Comparison of ENCODE assay signal across 31 mouse cellular contexts in the genomic region with DNA sequence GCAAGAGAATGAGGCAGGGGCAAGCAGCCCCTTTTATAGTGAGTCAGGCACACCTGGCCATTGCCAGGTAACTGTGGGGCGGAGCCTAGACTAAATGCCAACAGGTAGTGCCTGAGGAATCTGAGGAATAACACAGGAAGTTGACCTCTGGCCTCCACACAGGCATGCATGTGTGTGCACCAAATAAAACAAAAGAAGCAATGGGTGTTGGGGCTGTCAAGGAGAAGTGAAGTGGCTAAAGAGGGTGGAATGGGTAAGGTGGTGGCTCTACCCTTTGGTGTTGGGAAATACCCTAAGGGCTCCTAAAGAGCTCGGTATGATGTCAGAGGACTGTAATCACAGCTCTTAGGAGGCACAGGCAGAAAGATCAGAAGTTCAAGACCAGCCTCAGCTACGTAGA. TPM values are rescaled to one million over a fixed set of nuclear protein-coding genes. Genes with fewer than 3 reads are reported as not detected.
"Had no signal": no experiment of that assay in that cellular context is flagged by ENCODE, and none has a peak within 500 bp of the region (broad histone marks: within the 10 kb centered on the region; RNA-seq: fewer than 3 reads in every experiment).

No protein-coding gene starts in this region.

- DNase-seq: kidney, adult 2 months; kidney, postnatal 25 days; layer of hippocampus, adult 9-11 months; liver; lung, embryonic 14.5 days; midbrain, embryonic 14.5 days; thymus, adult 18-20 months; thymus, postnatal 36 days had no signal

- H3K27me3 ChIP-seq: limb, embryonic 13.5 days; liver, embryonic 12.5 days; liver, embryonic 15.5 days had no signal

- H3K4me1 ChIP-seq: limb, embryonic 10.5 days; limb, embryonic 13.5 days; liver, embryonic 12.5 days; liver, embryonic 15.5 days had no signal

- H3K4me2 ChIP-seq: limb, embryonic 13.5 days; liver, embryonic 12.5 days; liver, embryonic 15.5 days; lung, embryonic 14.5 days; midbrain, embryonic 11.5 days had no signal

- H3K27ac ChIP-seq: kidney, postnatal 0 days; layer of hippocampus, adult 2 months; limb, embryonic 10.5 days; limb, embryonic 13.5 days; liver, embryonic 12.5 days; liver, embryonic 15.5 days had no signal

- H3K36me3 ChIP-seq: limb, embryonic 10.5 days; limb, embryonic 13.5 days; liver, embryonic 12.5 days; liver, embryonic 15.5 days had no signal

- H3K4me3 ChIP-seq: layer of hippocampus, adult 2 months; limb, embryonic 10.5 days; limb, embryonic 13.5 days; liver, embryonic 12.5 days; liver, embryonic 15.5 days had no signal

- H3K9me3 ChIP-seq: limb, embryonic 10.5 days; liver, embryonic 12.5 days; liver, embryonic 15.5 days had no signal

- H3K9ac ChIP-seq: limb, embryonic 13.5 days; liver, embryonic 12.5 days; liver, embryonic 15.5 days; lung, embryonic 14.5 days had no signal

- ATAC-seq: intestine, postnatal 0 days; liver, embryonic 12.5 days had no signal

RNA-seq across cellular contexts. Expression of a gene that starts 32.2 kb away (rescaled TPM):
- total RNA-seq: layer of hippocampus, adult 2 months; layer of hippocampus, postnatal 25 days; left cerebral cortex, adult 18-20 months; left cerebral cortex, postnatal 25 days; megakaryocyte progenitor cell, adult 5-6 weeks; megakaryocyte-erythroid progenitor cell, adult 5-6 weeks; midbrain, postnatal 0 days had no signal
- polyA plus RNA-seq: intestine, postnatal 0 days; large intestine, adult 2 months; limb, embryonic 10.5 days; limb, embryonic 13.5 days; liver, embryonic 12.5 days; lung, embryonic 14.5 days; midbrain, embryonic 11.5 days; midbrain, embryonic 14.5 days; midbrain, postnatal 0 days; neural tube, embryonic 11.5 days; neural tube, embryonic 14.5 days; small intestine, adult 2 months; stomach, embryonic 16.5 days; urinary bladder, adult 2 months had no signal

RNA-seq across cellular contexts. Expression of a gene that starts 55.9 kb away (rescaled TPM):
- total RNA-seq: layer of hippocampus, adult 2 months; layer of hippocampus, postnatal 25 days; left cerebral cortex, adult 18-20 months; left cerebral cortex, postnatal 25 days; megakaryocyte progenitor cell, adult 5-6 weeks; megakaryocyte-erythroid progenitor cell, adult 5-6 weeks had no signal
- polyA plus RNA-seq: intestine, postnatal 0 days; kidney, adult 2 months; kidney, embryonic 14.5 days; kidney, postnatal 0 days; large intestine, adult 2 months; limb, embryonic 10.5 days; liver, embryonic 12.5 days; liver, embryonic 15.5 days; lung, embryonic 14.5 days; midbrain, embryonic 11.5 days; midbrain, embryonic 14.5 days; midbrain, postnatal 0 days; neural tube, embryonic 11.5 days; neural tube, embryonic 14.5 days; small intestine, adult 2 months; spleen, adult 2 months; stomach, embryonic 16.5 days; testis, adult 2 months had no signal
